ENCODE assay signal across 8 mouse cellular contexts in the genomic region with DNA sequence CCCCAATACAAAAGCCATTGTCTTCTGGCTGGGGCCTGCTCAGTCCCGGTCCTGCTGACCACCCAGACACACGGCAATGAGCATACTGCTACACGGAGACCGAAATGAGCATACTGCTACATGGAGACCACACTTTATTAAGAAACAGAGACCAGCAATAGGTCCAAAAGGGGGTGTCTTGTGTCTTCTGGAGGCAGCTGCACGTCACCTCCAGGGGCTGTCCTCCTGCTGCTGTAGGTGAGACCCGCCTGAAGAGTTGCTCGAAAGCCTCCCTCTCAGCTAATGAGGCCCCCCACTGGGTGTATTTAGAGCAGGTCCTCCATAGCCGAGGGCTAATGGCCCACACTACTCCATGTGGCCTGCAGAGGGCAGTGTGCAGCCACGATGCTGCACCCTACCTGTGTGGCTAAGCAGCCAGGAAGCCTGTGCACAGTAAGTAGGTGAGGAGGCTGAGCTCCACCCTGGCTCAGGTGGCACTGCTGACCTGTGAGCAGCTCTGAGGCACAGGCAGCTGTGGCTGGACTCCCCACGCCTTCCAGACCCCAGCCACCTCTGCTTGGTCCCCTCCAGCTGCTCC. TPM values are rescaled to one million over a fixed set of nuclear protein-coding genes. Genes with fewer than 3 reads are reported as not detected.
DNase-seq lines count a peak whose midpoint lies in the region; ATAC-seq and TF ChIP-seq lines count a peak whose summit lies in the region.

No protein-coding gene starts in this region.

- peak; percentile 60 for DNase-seq in gastrocnemius, postnatal 10 days
- no peak for DNase-seq in gastrocnemius, adult 8-10 months (ENCODE audit: low spot score in 2 of 2)
- peak; percentile 90 for DNase-seq in hindbrain, postnatal 0 days (ENCODE audit: low spot score)
- DNase-seq in left cerebral cortex, postnatal 25 days (ENCODE audit: low spot score in 2 of 2) = peak; percentile 64 to 68
- peak; percentile 73 for DNase-seq in mesoderm, embryonic 11.5 days (ENCODE audit: low read depth, low spot score)
- peak; percentile 59 for DNase-seq in skeletal muscle tissue, adult 2 months (ENCODE audit: low read depth, low spot score)

- intact Hi-C loops in left cerebral cortex, postnatal 25 days (cut with DNase I) = loop anchor here (5.0 kb wide), 1 partner anchor 323 kb away; no protein-coding TSS in a partner anchor

- no peak overlapping the region for H3K9ac ChIP-seq in embryonic facial prominence, embryonic 15.5 days
- H3K9ac ChIP-seq in hindbrain, postnatal 0 days (replicated peaks; ENCODE audit: low read length) = no peak overlapping the region

- peak; percentile 61; the same call in 1 of the 2 replicates for ATAC-seq in embryonic facial prominence, embryonic 15.5 days (ENCODE audit: insufficient number of reproducible peaks, low FRiP score, low TSS enrichment, low read depth)
- peak; percentile 70 for ATAC-seq in hindbrain, postnatal 0 days

- TF ChIP-seq POLR2A in bone marrow, adult 2 months (IDR thresholded peaks at IDR 0.05; ENCODE audit: borderline replicate concordance, control insufficient read depth, low read depth, low read length) = 0 out of 2 replicates have a peak, but pooled peaks have one; percentile 32

- peak; percentile 99 for TF ChIP-seq CTCF in bone marrow, adult 2 months (IDR thresholded peaks at IDR 0.05; ENCODE audit: control insufficient read depth, insufficient read depth, low read length)
- peak; percentile 98 for TF ChIP-seq CTCF in hindbrain, postnatal 0 days (IDR thresholded peaks at IDR 0.05; ENCODE audit: low read depth)

- H3K4me2 ChIP-seq in embryonic facial prominence, embryonic 15.5 days (replicated peaks) = no peak overlapping the region
- H3K4me2 ChIP-seq in hindbrain, postnatal 0 days (ENCODE audit: low read depth, low read length) = no peak overlapping the region

- no peaks in the 10 kb centered on the region for H3K9me3 ChIP-seq in embryonic facial prominence, embryonic 15.5 days (replicated peaks)
- no peaks in the 10 kb centered on the region for H3K9me3 ChIP-seq in hindbrain, postnatal 0 days (ENCODE audit: low read length)

- no peak overlapping the region for H3K27ac ChIP-seq in bone marrow, adult 2 months (ENCODE audit: control insufficient read depth, insufficient read depth, low read depth, low read length, poor library complexity)
- no peak overlapping the region for H3K27ac ChIP-seq in embryonic facial prominence, embryonic 15.5 days (replicated peaks)
- H3K27ac ChIP-seq in hindbrain, postnatal 0 days = no peak overlapping the region

- H3K36me3 ChIP-seq in embryonic facial prominence, embryonic 15.5 days = peaks cover 52% of the 10 kb centered on the region
- H3K36me3 ChIP-seq in hindbrain, postnatal 0 days (ENCODE audit: insufficient read depth, low read length) = peaks cover 37% of the 10 kb centered on the region

- H3K4me3 ChIP-seq in bone marrow, adult 2 months (replicated peaks; ENCODE audit: control insufficient read depth, low read depth, low read length) = no peak overlapping the region
- no peak overlapping the region for H3K4me3 ChIP-seq in embryonic facial prominence, embryonic 15.5 days (replicated peaks)
- no peak overlapping the region for H3K4me3 ChIP-seq in hindbrain, postnatal 0 days (ENCODE audit: low read length)

- no peaks in the 10 kb centered on the region for H3K27me3 ChIP-seq in embryonic facial prominence, embryonic 15.5 days
- H3K27me3 ChIP-seq in hindbrain, postnatal 0 days (ENCODE audit: insufficient read depth, low read length) = no peaks in the 10 kb centered on the region

- WGBS in bone marrow, adult 2 months = 38% methylated on average over 10 of the region's 10 CpGs
- 38% methylated on average over 10 of the region's 10 CpGs for WGBS in embryonic facial prominence, embryonic 15.5 days
- WGBS in hindbrain, postnatal 0 days = 33% methylated on average over 10 of the region's 10 CpGs

- H3K4me1 ChIP-seq in bone marrow, adult 2 months (ENCODE audit: control insufficient read depth, insufficient read depth, low read length) = no peaks in the 10 kb centered on the region
- H3K4me1 ChIP-seq in embryonic facial prominence, embryonic 15.5 days = peaks cover 6% of the 10 kb centered on the region; the same call in 1 of the 2 replicates
- H3K4me1 ChIP-seq in hindbrain, postnatal 0 days (ENCODE audit: insufficient read depth, low read length) = peaks cover 9% of the 10 kb centered on the region

RNA-seq across cellular contexts. Expression of a gene that starts 14.5 kb away (rescaled TPM):
- 10 to 100 TPM; 23.2 to 30.1 TPM for total RNA-seq in gastrocnemius, postnatal 10 days (2021)
- total RNA-seq in gastrocnemius, adult 8-10 months (2022) = 10 to 100 TPM; 21.1 to 24.8 (median 23.4) TPM
- polyA plus RNA-seq in bone marrow, adult 2 months (2011; ENCODE audit: insufficient read depth, insufficient read length, low replicate concordance, missing spikeins) = 31.2 and 46.3 TPM in 2 replicates
- polyA plus RNA-seq in embryonic facial prominence, embryonic 15.5 days (2015; fragmentation: Nextera tagmentation; extraction: Ambion mirVana) = 17.3 and 18.7 TPM in 2 replicates
- 100 and 112 TPM in 2 replicates for total RNA-seq in hindbrain, postnatal 0 days (2014; rRNA removed)
- 17.5 and 18.4 TPM in 2 replicates for polyA plus RNA-seq in hindbrain, postnatal 0 days (2015; fragmentation: Nextera tagmentation; extraction: Ambion mirVana)
- 10 to 100 TPM; 39.9 to 44.1 TPM for total RNA-seq in left cerebral cortex, postnatal 25 days (2021)

RNA-seq across cellular contexts. Expression of a gene that starts 22.1 kb away (rescaled TPM):
- 10 to 100 TPM; 63.5 to 81.2 TPM for total RNA-seq in gastrocnemius, postnatal 10 days (2021)
- total RNA-seq in gastrocnemius, adult 8-10 months (2022) = 10 to 100 TPM; 24.6 to 33.6 (median 29.1) TPM
- not detected in 2 replicates for polyA plus RNA-seq in bone marrow, adult 2 months (2011; ENCODE audit: insufficient read depth, insufficient read length, low replicate concordance, missing spikeins)
- 0.81 and 0.91 TPM in 2 replicates for polyA plus RNA-seq in embryonic facial prominence, embryonic 15.5 days (2015; fragmentation: Nextera tagmentation; extraction: Ambion mirVana)
- total RNA-seq in hindbrain, postnatal 0 days (2014; rRNA removed) = 0.47 TPM in 1 of 2 replicates, not detected in the other
- polyA plus RNA-seq in hindbrain, postnatal 0 days (2015; fragmentation: Nextera tagmentation; extraction: Ambion mirVana) = 0.31 and 0.37 TPM in 2 replicates
- under 1 TPM; 0.32 to 0.44 TPM for total RNA-seq in left cerebral cortex, postnatal 25 days (2021)

RNA-seq across cellular contexts. Expression of a gene that starts 56.0 kb away (rescaled TPM):
- total RNA-seq in gastrocnemius, postnatal 10 days (2021) = 100 to 1,000 TPM; 300 to 343 TPM
- 100 to 1,000 TPM; 429 to 490 (median 471) TPM for total RNA-seq in gastrocnemius, adult 8-10 months (2022)
- polyA plus RNA-seq in bone marrow, adult 2 months (2011; ENCODE audit: insufficient read depth, insufficient read length, low replicate concordance, missing spikeins) = 53.9 and 105 TPM in 2 replicates
- polyA plus RNA-seq in embryonic facial prominence, embryonic 15.5 days (2015; fragmentation: Nextera tagmentation; extraction: Ambion mirVana) = 301 and 312 TPM in 2 replicates
- total RNA-seq in hindbrain, postnatal 0 days (2014; rRNA removed) = 230 and 283 TPM in 2 replicates
- polyA plus RNA-seq in hindbrain, postnatal 0 days (2015; fragmentation: Nextera tagmentation; extraction: Ambion mirVana) = 427 and 445 TPM in 2 replicates
- 100 to 1,000 TPM; 215 to 241 TPM for total RNA-seq in left cerebral cortex, postnatal 25 days (2021)

Comparison
In these comparisons a context has a peak if more than half of its experiments do, and no peak if none do; other contexts are left out.
1. DNase-seq: peak in gastrocnemius, postnatal 10 days (single experiment), hindbrain, postnatal 0 days (single experiment), left cerebral cortex, postnatal 25 days (2 of 2), mesoderm, embryonic 11.5 days (single experiment) and skeletal muscle tissue, adult 2 months (single experiment); none in gastrocnemius, adult 8-10 months (0 of 2).
2. RNA of a gene that starts 22.1 kb away (total RNA-seq): 63.5 to 81.2 TPM in gastrocnemius, postnatal 10 days and 24.6 to 33.6 TPM in gastrocnemius, adult 8-10 months; 0.32 to 0.44 TPM in left cerebral cortex, postnatal 25 days and 0.47 TPM in hindbrain, postnatal 0 days; every median in the first group is over 10 times any median in the second.